8 mouse cellular contexts compared by ENCODE assay signal in genomic region chr4:120369156-120369555, GRCm38 (mm10). TPM values are rescaled to one million over a fixed set of nuclear protein-coding genes. Genes with fewer than 3 reads are reported as not detected.
DNase-seq lines count a peak whose midpoint lies in the region; ATAC-seq lines count a peak whose summit lies in the region.

No protein-coding gene starts in this region.

- H3K27me3 ChIP-seq in forebrain, embryonic 12.5 days, result peaks cover 47% of the 10 kb centered on the region
- H3K27me3 ChIP-seq in forebrain, embryonic 16.5 days (replicated peaks; ENCODE audit: control insufficient read depth, insufficient read depth, low read length), result no peaks in the 10 kb centered on the region

- H3K4me1 ChIP-seq in forebrain, embryonic 12.5 days, result peaks cover 63% of the 10 kb centered on the region
- peaks cover 36% of the 10 kb centered on the region for H3K4me1 ChIP-seq in forebrain, embryonic 16.5 days (replicated peaks; ENCODE audit: control insufficient read depth, insufficient read depth, low read length)

- WGBS in forebrain, embryonic 12.5 days, result 19% methylated on average over 2 of the region's 2 CpGs
- WGBS in forebrain, embryonic 16.5 days, result 18% methylated on average over 2 of the region's 2 CpGs

- no peak overlapping the region for H3K9ac ChIP-seq in forebrain, embryonic 12.5 days
- H3K9ac ChIP-seq in forebrain, embryonic 16.5 days (replicated peaks; ENCODE audit: low read depth, low read length), result no peak overlapping the region

- H3K36me3 ChIP-seq in forebrain, embryonic 12.5 days (replicated peaks), result no peaks in the 10 kb centered on the region
- H3K36me3 ChIP-seq in forebrain, embryonic 16.5 days (ENCODE audit: control insufficient read depth, insufficient read depth), result no peaks in the 10 kb centered on the region

- DNase-seq in 416B (ENCODE audit: low read depth), result peak; percentile 42
- peak; percentile 40 for DNase-seq in gastrocnemius, postnatal 25 days
- peak; percentile 54 to 68 for DNase-seq in kidney, postnatal 4 days
- no peak for DNase-seq in left cerebral cortex, adult 11 months (ENCODE audit: low spot score)
- no peak for DNase-seq in spleen, postnatal 4 days (ENCODE audit: low spot score in 2 of 2)

- no peaks in the 10 kb centered on the region for H3K9me3 ChIP-seq in forebrain, embryonic 12.5 days
- H3K9me3 ChIP-seq in forebrain, embryonic 16.5 days (ENCODE audit: control insufficient read depth, low read length), result no peaks in the 10 kb centered on the region

- H3K4me2 ChIP-seq in forebrain, embryonic 12.5 days, result 0 out of 2 replicates have a peak overlapping the region, but pooled peaks have one; percentile 39
- no peak overlapping the region for H3K4me2 ChIP-seq in forebrain, embryonic 16.5 days (ENCODE audit: low read length)

- no peak for ATAC-seq in forebrain, embryonic 12.5 days (ENCODE audit: low FRiP score)
- no peak for ATAC-seq in forebrain, embryonic 16.5 days
- no peak for ATAC-seq in inflammation-experienced regulatory T-cells, adult 6 months

- H3K27ac ChIP-seq in forebrain, embryonic 12.5 days, result peak overlapping the region; percentile 65
- no peak overlapping the region for H3K27ac ChIP-seq in forebrain, embryonic 16.5 days (ENCODE audit: low read length)

- no peak overlapping the region for H3K4me3 ChIP-seq in forebrain, embryonic 12.5 days (replicated peaks)
- H3K4me3 ChIP-seq in forebrain, embryonic 16.5 days (replicated peaks; ENCODE audit: low read length), result no peak overlapping the region

RNA-seq across cellular contexts. Expression of gene Scmh1, which starts 35.9 kb away (rescaled TPM):
- polyA plus RNA-seq in forebrain, embryonic 12.5 days (2016; fragmentation: Nextera tagmentation; extraction: Ambion mirVana), result 44.6 and 52.7 TPM in 2 replicates
- polyA plus RNA-seq in forebrain, embryonic 16.5 days (2015; fragmentation: Nextera tagmentation; extraction: Ambion mirVana), result 75.5 and 80.2 TPM in 2 replicates
- 10 to 100 TPM; 36.4 to 39.8 TPM for total RNA-seq in gastrocnemius, postnatal 25 days (2021)
- 10 to 100 TPM in 1 of 3 experiments, 1 to 10 TPM in 2; 2.8 to 14.9 (median 10.0) TPM for polyA plus RNA-seq in inflammation-experienced regulatory T-cells, adult 6 months (2017; shearing (Covaris generic))

Comparison
In these comparisons a context has a peak if more than half of its experiments do, and no peak if none do; other contexts are left out.
1. DNase-seq: peak in 416B (single experiment), gastrocnemius, postnatal 25 days (single experiment) and kidney, postnatal 4 days (2 of 2); none in left cerebral cortex, adult 11 months (single experiment) and spleen, postnatal 4 days (0 of 2).